Comparison of ENCODE assay signal across 8 mouse cellular contexts in genomic region chrX:101504636-101505035, GRCm38 (mm10). TPM values are rescaled to one million over a fixed set of nuclear protein-coding genes. Genes with fewer than 3 reads are reported as not detected.
DNase-seq lines count a peak whose midpoint lies in the region; ATAC-seq lines count a peak whose summit lies in the region.

No protein-coding gene starts in this region.

- DNase-seq in cerebellum, adult 9-10 months, result peak; percentile 12
- no peak for DNase-seq in cerebellum, adult 8-10 months
- DNase-seq in lung, adult 18-20 months, result peak; percentile 1 to 3
- DNase-seq in lung, postnatal 25 days (ENCODE audit: low spot score), result no peak
- peak; percentile 7 for DNase-seq in embryo, embryonic 9.5 days (ENCODE audit: extremely low spot score)
- DNase-seq in spleen, adult 12 weeks (ENCODE audit: low spot score), result peak; percentile 19
- DNase-seq in left cerebral cortex, adult 18-20 months (ENCODE audit: low spot score in 2 of 2), result no peak

- ATAC-seq in erythroblast, adult 5-6 weeks (replicated peaks; ENCODE audit: low FRiP score, poor library complexity, severe bottlenecking), result no peak

RNA-seq across cellular contexts. Expression of gene Taf1, which starts 27.9 kb away (rescaled TPM):
- 10 to 100 TPM; 48.8 to 49.9 TPM for total RNA-seq in left cerebral cortex, adult 18-20 months (2021)
- 15.0 and 33.0 TPM in 2 replicates for total RNA-seq in erythroblast, adult 5-6 weeks (2015; ENCODE audit: low replicate concordance)
- 23.4 and 44.9 TPM in 2 replicates for total RNA-seq in erythroblast, adult 5-6 weeks (2017; ENCODE audit: low replicate concordance)

RNA-seq across cellular contexts. Expression of gene Itgb1bp2, which starts 55.7 kb away (rescaled TPM):
- total RNA-seq in left cerebral cortex, adult 18-20 months (2021), result 1 to 10 TPM in 1 of 2 experiments, under 1 TPM in 1; 0.47 to 1.1 TPM
- total RNA-seq in erythroblast, adult 5-6 weeks (2015; ENCODE audit: low replicate concordance), result 2.3 TPM in 1 of 2 replicates, not detected in the other
- total RNA-seq in erythroblast, adult 5-6 weeks (2017; ENCODE audit: low replicate concordance), result 1.5 and 3.2 TPM in 2 replicates

Comparison
In these comparisons a context has a peak if more than half of its experiments do, and no peak if none do; other contexts are left out.
1. DNase-seq: peak in cerebellum, adult 9-10 months (single experiment), lung, adult 18-20 months (2 of 2), embryo, embryonic 9.5 days (single experiment) and spleen, adult 12 weeks (single experiment); none in cerebellum, adult 8-10 months (single experiment), lung, postnatal 25 days (single experiment) and left cerebral cortex, adult 18-20 months (0 of 2).